Mouse (Mus musculus) cerebellum, adult 8-10 months (tissue): ENCODE results near the gene Sorbs2.

Experiments used
- DNase-seq: peaks from one replicate; pipeline ENCODE4 v3.0.0; 2022

Sorbs2 gene

DNA sequence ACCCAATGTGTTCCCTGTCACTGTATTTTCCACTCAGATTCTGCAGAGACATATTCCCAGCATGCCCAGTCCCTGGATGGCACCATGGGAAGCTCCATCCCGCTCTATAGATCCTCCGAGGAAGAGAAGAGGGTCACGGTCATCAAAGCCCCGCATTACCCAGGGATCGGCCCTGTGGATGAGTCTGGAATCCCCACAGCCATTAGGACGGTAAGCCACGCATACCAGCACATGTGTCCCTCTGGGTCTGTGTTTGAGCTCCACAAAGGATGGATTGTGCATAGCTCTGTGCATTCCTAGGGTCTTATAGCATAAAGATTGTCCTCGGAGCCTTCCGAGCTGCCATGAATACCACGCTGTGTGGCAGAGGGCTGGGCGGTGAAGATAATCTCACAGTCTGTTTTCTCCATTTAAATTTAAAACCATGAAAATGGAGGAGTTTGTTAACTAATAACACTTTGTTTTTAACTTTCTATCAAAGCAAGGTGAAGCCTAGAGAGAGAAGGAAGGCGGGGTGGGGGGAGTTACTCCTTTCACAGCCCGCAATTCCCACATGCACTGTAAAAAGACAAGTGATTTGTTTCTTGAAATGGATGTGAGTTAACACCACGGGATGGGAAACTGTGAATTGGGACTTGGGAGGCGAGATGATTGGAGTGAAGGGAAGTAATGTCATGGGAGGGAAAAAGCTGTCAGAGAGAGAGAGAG is 255.5 kb downstream of the Sorbs2 start:
- no peak for DNase-seq

DNA sequence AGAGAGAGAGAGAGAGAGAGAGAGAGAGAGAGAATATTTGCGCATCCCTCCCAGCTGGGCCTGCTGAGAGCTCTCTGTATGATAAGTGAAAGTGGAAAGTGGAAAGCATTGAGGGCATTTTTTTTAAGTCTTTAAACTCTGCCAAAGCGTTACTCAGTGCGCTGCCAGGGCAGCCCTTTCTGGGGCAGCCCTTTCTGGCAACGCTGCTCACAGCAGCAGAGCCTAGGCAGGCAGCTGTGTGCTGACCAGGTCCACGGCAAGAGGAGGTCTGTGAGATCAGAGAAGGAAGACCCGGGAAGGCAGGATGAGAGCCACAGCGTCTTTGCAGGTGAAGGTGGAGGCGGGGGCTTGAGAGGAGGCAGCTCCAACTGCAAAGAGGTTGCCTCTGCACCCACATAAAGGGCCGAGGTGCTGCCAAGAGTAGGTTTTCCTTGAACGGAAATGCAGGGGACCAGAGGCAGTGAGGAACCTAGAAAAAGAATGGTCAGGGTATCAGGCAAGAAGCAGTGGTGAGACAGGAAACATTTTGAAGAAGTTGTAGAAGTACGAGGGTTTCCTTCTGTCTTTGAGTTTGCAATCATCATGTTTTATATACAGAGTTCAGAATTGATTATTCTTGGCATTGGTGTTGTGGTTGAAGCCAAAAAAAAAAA is 256.2 kb downstream of the Sorbs2 start:
- no peak for DNase-seq

DNA sequence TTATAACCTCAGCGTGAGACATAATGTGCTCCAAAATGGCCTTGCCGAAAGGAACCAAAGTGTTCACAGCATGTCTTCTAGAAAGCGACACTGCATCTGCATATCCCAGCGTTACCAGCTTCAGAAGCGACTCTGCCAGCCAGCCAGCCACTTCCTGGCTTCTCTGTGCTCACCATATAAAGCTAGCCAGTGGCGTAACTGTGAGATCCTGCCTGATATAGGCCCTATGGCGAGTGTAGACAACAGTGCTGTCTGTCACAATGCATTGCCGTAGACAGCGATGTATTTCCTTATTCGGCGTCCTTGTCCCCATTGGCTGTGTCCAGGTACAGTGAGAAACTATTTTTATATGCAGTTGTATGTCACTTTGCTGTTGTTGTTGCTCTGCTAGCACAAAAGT is 258.6 kb downstream of the Sorbs2 start:
- DNase-seq, result no peak

DNA sequence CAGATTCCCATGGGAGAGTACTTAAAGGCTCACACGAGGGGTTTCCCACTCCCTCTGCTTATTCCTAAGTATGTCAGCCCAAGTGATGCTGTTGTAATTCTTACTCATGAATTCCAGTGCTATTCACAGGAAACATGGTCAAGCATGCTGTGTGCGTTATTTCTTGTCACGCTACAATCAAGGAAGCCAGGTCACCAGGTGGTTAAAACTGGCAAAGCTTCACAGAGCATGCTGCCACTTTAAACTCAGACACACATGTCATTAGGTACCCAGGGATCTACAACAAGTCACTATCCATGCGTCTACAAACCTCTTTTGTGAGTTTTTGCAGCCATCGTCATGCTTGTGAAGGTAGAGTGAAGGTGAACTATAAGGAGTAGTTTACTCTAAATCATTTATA is 267.3 kb downstream of the Sorbs2 start:
- no peak for DNase-seq

DNA sequence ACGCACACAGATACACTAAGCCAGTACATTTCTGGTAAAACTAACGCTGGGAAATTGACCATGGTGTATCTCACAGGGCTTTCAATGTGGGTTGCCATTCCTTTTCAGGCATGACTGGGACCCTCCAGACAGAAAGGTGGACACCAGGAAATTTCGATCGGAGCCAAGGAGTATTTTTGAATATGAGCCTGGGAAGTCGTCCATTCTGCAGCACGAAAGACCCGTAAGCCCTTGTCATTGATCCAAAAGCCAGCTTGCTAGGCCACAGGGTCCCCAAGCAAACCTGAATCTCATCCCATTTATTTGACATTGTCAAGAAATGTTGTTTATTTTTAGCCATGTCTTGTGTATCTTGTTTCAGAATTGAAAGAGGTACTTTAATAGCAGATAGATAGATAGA is 267.9 kb downstream of the Sorbs2 start:
- no peak for DNase-seq

DNA sequence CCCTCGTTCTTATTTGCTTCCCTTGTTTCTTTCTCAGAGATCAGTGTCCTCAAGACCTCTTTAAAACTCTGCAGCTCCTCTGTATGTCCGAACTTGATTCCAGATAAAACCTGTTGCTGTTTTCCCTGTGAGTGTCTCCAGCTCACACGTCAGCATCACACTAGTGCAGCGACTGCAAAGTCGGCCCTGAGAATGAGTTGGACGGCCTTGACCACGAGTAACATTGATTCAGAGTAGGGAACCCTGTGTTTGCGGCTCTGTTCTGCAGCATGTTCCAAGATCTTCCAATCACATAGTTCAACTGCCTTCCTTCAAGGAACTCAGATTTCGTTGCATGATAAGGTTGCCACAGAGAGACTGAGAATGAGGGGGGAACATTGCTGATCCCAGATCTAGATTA is 268.8 kb downstream of the Sorbs2 start:
- no peak for DNase-seq

DNA sequence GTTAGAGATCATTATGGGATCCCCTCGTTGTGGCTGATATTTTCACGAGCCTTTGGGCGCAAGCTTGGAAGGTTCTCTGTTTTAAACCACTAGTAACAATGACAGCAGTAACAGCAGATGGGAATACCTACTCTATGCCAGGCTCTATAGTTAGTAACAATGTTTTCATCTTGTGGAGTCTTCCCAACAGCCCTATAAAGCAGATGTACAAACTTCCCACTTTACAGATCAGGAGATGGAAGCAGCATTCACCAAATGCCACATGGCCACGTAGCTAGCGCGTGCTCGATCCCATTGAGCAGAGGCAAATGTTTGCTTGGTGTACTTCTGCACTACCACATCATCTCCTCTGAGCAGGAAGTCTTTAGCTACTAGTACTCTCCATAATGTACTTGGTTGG is 269.4 kb downstream of the Sorbs2 start:
- DNase-seq, result no peak

DNA sequence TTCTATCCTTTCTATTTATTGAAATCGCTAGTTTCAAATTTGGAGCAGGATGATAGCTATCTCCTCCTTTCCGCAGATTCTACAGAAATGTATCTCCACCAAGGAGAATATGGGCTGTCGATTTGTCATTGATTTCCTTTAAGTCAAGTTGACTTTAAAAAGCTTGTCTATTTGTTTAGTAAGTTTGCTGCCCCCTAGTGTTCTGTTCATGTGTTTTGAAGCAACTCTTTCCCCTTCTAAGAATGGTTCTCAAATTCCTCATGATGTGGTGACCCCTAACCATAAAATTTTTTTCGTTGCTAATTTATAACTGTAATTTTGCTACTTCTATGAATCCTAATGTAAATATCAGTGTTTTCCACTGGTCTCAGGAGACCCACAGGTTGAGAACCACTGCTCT is 273.0 kb downstream of the Sorbs2 start:
- peak; percentile 23 for DNase-seq

DNA sequence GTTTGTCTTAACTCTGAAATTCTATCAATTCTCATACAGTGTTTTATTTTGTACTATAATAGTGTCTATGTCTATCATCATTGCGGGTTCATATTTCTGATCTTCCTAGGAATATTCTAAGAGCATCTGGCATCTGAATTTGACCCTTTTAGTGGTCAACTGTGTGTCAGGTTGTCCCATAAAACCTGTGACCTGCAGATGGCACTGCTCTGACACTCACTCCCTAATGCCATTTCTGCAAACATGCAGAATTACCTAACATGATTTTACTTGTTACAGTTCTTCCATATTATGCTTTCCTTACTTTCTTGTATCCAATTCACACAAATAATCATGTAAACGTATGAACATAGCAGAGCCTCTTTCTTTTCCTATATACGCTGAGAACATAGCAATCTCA is 281.0 kb downstream of the Sorbs2 start:
- DNase-seq, result no peak

DNA sequence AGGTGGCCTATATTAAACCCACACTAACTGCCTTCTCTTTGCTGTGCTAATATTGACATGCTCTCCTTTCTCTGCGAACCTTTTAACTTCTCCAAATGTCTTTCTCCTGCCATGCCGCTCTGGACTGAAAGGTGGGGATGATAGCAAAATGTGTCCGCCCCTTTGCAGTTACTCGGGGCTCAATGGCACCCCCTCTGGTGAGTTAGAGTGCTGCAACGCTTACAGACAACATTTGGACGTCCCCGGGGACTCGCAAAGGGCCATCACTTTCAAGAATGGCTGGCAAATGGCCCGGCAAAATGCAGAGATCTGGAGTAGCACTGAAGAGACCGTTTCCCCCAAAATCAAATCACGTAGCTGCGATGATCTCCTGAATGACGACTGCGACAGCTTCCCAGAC is 287.3 kb downstream of the Sorbs2 start:
- no peak for DNase-seq

DNA sequence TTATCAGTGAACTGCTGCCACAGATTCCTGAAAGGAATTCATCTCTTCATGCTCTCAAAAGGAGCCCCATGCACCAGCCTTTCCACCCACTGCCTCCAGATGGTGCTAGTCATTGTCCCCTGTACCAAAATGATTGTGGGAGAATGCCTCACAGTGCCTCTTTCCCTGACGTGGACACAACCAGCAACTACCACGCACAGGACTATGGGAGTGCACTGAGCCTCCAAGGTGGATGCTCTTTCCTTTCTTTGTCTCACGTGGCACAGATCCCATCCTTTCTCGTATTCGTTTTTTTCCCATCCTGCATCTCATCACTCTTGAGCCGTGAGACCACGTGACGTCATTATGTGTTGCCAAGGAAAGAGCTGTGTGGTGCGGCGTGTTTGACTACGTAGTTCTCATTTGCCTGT is 288.7 kb downstream of the Sorbs2 start:
- peak; percentile 12 for DNase-seq

DNA sequence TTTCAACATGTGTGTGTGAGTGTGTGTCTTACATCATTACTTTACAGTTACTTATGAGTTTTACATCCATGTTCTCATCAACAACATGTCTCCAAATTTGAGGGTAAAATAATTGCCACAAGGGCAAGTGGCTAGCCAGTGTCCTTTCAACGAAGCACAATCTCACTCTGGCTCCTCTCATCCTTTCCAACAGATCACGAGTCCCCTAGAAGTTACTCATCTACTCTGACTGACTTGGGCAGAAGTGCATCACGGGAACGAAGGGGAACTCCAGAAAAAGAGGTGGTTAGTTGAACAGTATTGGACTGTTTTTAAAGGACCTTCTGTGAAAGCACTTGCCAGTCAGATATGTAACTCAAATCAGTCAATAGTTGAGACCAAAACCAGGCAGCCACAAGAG is 291.9 kb downstream of the Sorbs2 start:
- no peak for DNase-seq

DNA sequence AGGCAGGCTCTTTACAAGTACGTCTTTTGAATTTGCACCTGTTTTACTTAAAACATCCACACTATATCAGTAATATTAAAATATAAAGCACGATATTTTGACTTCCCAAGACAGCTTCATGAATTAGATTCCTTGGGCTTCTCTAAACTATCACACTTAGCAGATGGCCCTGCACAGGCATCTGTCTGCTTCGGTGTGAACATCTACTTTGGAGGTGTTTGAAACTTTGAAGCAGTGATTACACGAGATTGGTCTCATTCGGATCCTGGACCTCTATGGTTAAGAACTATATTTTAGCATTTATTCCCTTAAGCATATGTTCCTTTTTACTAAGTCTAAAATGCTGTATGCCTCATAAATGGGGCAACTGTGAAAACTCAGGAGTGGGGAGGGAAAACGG is 301.0 kb downstream of the Sorbs2 start:
- DNase-seq, result no peak

DNA sequence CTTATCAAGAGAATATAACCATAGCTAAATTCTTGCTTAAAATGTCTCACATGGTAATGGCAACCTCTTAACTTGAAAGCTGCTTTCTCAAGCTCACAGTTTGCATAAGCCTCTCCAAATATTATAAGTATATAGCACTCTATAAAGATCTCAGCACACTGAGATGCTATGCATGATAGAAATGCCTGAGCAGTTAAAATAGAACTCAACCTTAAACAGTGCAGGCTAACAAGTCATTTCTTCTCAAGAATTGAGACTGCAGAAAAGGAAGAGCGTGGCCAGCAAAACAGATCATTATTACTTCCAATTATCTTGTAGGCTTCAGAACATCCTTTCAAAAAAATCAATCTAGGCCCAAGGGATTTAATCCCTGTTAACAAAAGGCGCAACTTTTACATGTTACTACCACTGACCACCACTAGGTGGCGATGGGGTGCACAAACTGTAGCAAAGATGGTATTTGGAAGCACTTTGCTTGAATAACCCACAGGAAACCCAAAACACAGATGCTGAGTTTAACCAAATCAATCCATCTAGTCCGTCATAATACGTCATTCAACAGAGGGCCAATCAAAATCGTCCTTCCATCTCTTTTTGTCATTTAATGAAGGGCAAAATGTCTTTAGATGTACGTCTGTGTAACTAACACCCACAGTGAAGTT is 309.3 kb downstream of the Sorbs2 start:
- peak; percentile 32 for DNase-seq

DNA sequence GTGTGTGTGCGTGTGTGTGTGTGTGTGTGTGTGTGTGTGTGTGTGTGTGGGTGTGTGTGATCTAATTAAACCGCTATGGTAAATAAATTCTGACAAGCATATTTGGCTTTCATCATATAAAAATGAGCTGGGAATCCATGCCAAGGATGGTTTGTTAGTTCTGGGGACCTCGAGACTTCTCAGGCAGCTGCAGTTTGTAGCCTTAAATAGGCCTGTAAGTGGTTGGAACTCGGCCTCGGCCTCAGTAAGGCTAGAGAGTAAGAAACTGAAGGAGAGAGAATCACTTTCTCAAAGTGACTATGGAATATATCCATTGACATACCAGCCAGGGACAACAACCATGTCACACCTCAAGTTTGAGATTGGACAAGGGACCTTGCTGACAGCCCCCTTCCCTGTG is 314.1 kb downstream of the Sorbs2 start:
- DNase-seq, result no peak

DNA sequence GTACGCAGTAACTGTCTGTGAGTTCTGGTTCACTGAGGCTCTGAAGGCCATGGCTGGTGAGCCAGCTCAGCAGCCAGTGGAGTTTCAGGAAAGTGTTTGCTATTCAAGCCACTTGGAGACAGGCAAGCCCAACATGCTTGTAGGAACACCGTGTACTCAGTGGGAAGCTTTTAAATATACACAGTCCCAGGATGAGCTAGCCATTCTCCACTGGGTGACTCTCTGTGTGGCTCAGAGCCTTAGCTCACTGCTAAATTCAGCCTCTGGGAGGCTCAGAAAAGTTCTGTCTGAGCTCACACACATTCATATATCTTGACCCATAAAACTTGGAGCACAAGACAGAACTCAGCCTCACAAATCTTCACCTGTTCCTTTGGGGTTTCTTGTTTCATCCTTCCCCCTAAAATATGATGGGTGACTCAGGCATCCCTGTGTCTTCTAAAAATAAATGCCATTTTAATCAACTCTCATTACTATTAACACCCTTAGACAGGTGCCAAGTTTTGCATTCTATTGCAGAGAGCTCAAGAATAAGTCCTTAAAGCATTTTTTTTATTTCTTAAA is 322.5 kb downstream of the Sorbs2 start:
- DNase-seq, result no peak

DNA sequence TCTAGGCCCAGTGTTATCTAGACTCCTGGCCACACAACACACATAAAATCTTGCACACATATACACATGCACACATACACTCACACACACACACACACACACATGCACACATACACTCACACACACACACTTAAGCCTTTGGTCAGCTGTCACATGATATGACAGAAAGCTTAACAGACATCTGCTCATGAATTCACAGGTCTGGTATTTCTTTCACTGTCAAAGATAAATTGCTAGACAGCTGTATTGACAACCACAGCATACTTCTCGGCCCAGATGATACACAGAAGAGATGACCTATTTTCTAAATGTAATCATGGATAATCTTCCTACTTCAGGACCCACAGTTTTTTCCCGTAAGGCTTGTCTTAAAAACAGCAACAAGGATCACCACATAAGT is 326.3 kb downstream of the Sorbs2 start:
- DNase-seq, result no peak

DNA sequence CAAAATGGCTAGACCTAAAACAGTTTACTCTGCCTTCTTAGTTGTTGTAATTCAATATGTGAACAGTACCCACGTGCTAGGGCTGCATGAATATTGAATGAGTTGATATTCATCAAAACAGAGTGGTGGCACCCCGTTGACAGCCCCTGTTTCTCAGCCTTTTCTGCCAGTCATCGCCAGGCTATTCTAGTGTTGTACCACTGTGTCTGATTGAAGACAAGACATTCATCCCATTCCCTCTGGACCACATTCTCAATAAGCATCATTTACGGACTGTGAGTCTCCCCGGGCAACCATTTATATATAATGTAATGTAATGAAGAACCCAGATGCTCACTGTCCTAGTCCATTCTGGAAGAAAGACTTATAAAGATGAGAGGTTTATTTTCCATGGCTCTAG is 335.7 kb downstream of the Sorbs2 start:
- no peak for DNase-seq

DNA sequence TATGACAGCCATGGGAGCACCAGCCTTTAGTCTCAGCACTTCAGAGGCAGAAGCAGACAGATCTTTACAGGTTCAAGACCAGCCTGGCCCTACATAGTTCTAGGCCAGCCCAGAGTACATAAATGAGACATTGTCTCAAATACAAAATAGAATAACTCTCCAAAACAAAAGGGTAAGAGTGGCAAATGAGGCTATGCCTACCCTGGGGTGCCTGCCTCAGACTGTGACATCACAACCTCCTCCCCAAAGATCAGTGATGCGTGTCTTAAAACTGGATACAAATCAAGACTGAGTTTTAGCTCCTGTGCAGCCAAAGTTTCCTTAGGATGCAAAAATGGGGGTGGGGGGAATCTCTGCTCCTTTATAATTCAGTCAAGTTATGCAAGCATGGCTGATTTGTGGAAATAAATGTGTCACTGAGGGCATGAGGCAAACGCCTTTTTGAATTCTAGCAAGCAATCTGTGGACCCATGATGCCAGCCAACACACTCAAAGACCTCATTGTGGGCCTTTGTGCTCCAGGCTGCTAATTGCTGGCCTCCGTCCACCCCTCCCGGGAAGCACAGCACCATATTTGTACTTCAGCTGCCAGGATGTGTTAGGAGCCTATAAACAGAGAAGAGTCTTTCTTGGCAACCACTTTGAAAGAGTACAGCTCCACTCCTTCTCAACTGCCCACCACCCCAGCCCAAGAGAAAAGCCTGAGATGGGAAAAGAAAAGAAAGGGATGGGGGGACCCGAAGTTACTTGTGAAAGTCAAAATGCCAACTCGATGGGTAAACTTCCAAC is 336.7 kb downstream of the Sorbs2 start:
- peak; percentile 21 for DNase-seq

DNA sequence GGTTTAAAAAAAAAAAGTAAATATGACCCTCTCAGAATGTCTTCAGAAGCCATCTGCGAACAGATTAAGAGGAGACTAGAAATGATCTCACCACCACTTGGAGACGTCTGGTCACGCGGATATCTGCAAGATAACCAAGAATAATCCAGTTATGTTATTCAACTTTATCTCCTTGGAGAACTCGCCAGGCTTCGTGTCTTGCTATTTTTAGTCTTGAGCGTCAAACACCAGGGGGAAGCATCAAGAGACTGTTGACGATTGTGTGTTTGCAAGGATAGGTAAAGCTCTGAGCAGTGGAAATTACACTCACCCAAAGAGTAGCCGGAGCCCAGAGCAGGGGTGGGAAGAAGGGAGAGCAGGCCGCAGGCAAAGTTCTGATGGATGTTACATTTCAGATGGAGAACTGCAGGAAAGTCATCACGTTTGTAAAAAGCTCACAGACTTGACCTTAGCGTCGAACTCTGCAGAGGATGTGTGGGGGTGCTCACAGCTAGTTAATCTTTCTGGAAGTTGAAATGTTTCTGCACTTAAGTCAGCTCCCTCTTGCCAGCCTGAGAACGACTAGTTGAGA is 337.4 kb downstream of the Sorbs2 start:
- no peak for DNase-seq

DNA sequence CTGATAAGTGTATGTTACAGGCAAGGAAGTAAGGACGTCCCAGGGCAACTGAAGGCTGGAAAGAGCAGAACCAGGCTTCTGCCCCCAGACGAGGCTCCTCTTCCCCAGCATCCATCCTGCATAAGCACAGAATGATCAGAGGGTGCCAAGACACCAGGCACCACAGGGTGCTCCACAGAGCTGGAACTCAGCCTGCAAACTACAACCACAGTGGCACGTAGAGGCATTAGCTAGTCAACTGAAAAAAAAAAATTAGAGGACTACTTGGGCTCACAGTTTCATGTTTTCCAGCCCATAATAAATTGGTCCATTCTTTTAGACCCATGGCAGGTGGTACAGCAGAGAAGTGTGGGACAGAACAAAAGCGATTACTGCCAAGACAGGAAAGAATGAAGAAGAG is 338.3 kb downstream of the Sorbs2 start:
- no peak for DNase-seq

DNA sequence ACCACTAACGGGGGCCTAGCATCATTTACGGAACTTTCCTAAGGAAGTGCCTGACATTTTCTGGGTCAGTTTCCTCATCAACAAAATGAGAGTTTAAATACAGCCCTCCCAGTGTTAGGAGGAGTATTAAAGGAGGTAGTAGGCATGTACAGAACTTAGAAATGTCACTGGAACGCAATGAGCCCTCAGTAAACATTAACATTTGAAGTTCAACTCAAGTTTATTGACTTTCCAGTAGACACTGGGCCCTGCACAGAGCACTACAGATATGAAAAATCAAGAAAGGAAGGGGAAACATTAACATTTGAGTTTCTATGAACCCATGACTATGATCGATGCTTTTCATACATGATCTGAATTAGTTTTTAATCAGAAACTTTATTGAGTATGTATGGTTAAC is 347.5 kb downstream of the Sorbs2 start:
- no peak for DNase-seq

DNA sequence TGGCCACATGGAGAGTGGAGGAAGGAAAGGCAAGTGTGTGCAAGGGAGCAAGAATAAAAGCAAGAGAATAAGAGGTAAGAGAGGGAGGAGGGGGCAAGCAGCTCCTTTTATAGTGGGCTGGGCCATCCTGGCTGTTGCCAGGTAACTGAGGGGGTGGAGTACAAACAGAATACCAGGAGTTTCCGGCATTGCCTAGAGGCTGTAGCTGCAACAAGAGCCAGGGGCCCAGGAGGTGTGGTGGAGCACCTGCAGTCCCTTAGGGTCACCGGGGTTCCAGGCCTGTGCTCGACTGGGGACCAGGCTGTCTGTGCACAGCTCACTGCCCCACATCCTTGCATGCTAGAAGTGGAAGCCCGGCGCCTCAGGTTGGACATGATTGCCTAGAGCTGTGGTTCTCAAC is 350.1 kb downstream of the Sorbs2 start:
- DNase-seq, result no peak
